19 mouse cellular contexts compared by ENCODE assay signal in genomic region chr8:104374269-104374668, GRCm38 (mm10). TPM values are rescaled to one million over a fixed set of nuclear protein-coding genes. Genes with fewer than 3 reads are reported as not detected.
A peak's percentile ranks its signal among the peaks of the same experiment; 100 is the strongest.
DNase-seq lines count a peak whose midpoint lies in the region; ATAC-seq lines count a peak whose summit lies in the region.
"Had no signal": no experiment of that assay in that cellular context is flagged by ENCODE, and none has a peak within 500 bp of the region (broad histone marks: within the 10 kb centered on the region; RNA-seq: fewer than 3 reads in every experiment).

No protein-coding gene starts in this region.

- no peak overlapping the region for H3K4me3 ChIP-seq in heart, embryonic 16.5 days (ENCODE audit: low read length)
- H3K4me3 ChIP-seq in heart, embryonic 12.5 days: no peak overlapping the region
- no peak overlapping the region for H3K4me3 ChIP-seq in midbrain, embryonic 14.5 days (replicated peaks; ENCODE audit: low read depth, low read length)
- H3K4me3 ChIP-seq in midbrain, embryonic 16.5 days (ENCODE audit: low read depth, low read length): no peak overlapping the region
- H3K4me3 ChIP-seq in kidney, embryonic 15.5 days (replicated peaks): no peak overlapping the region
- H3K4me3 ChIP-seq in stomach, embryonic 16.5 days (replicated peaks; ENCODE audit: low read length): no peak overlapping the region
- H3K4me3 ChIP-seq: embryonic facial prominence, embryonic 15.5 days; forebrain, embryonic 12.5 days; hindbrain, embryonic 13.5 days; liver, embryonic 15.5 days had no signal

- peaks cover 32% of the 10 kb centered on the region for H3K4me1 ChIP-seq in heart, embryonic 16.5 days (ENCODE audit: control insufficient read depth, insufficient read depth, low read length)
- H3K4me1 ChIP-seq in heart, embryonic 12.5 days (replicated peaks): peaks cover 34% of the 10 kb centered on the region
- H3K4me1 ChIP-seq in midbrain, embryonic 14.5 days (ENCODE audit: control insufficient read depth, insufficient read depth, low read length): peaks cover 20% of the 10 kb centered on the region
- H3K4me1 ChIP-seq in midbrain, embryonic 16.5 days (ENCODE audit: control insufficient read depth, insufficient read depth, low read length): peaks cover 26% of the 10 kb centered on the region
- H3K4me1 ChIP-seq in kidney, embryonic 15.5 days: peaks cover 46% of the 10 kb centered on the region
- H3K4me1 ChIP-seq in stomach, embryonic 16.5 days (ENCODE audit: control insufficient read depth, insufficient read depth, low read length): peaks cover 44% of the 10 kb centered on the region

- WGBS in heart, embryonic 16.5 days: 66% methylated on average over 11 of the region's 11 CpGs
- WGBS in heart, embryonic 12.5 days: 74% methylated on average over 11 of the region's 11 CpGs
- 51% methylated on average over 11 of the region's 11 CpGs for WGBS in midbrain, embryonic 14.5 days
- 40% methylated on average over 11 of the region's 11 CpGs for WGBS in midbrain, embryonic 16.5 days
- 70% methylated on average over 11 of the region's 11 CpGs for WGBS in kidney, embryonic 15.5 days
- WGBS in stomach, embryonic 16.5 days: 52% methylated on average over 11 of the region's 11 CpGs

- H3K9ac ChIP-seq in heart, embryonic 16.5 days (ENCODE audit: low read length): no peak overlapping the region
- H3K9ac ChIP-seq in heart, embryonic 12.5 days: no peak overlapping the region
- H3K9ac ChIP-seq in midbrain, embryonic 14.5 days (replicated peaks; ENCODE audit: low read length): no peak overlapping the region
- H3K9ac ChIP-seq in midbrain, embryonic 16.5 days (ENCODE audit: low read depth, low read length): no peak overlapping the region
- H3K9ac ChIP-seq in kidney, embryonic 15.5 days: no peak overlapping the region
- no peak overlapping the region; the same call in 1 of the 2 replicates for H3K9ac ChIP-seq in stomach, embryonic 16.5 days (ENCODE audit: low read length)
- H3K9ac ChIP-seq: embryonic facial prominence, embryonic 15.5 days; forebrain, embryonic 12.5 days; liver, embryonic 15.5 days had no signal

- no peak for DNase-seq in midbrain, embryonic 14.5 days
- no peak for DNase-seq in frontal cortex, postnatal 10 days (ENCODE audit: low spot score in 2 of 2)
- DNase-seq: adrenal gland, adult 8-10 months had no signal

- H3K36me3 ChIP-seq in heart, embryonic 16.5 days (ENCODE audit: control insufficient read depth, insufficient read depth): no peaks in the 10 kb centered on the region
- H3K36me3 ChIP-seq in heart, embryonic 12.5 days: no peaks in the 10 kb centered on the region
- H3K36me3 ChIP-seq in midbrain, embryonic 14.5 days (ENCODE audit: control insufficient read depth, insufficient read depth, low read length): no peaks in the 10 kb centered on the region
- no peaks in the 10 kb centered on the region for H3K36me3 ChIP-seq in midbrain, embryonic 16.5 days (ENCODE audit: control insufficient read depth, insufficient read depth, low read length)
- H3K36me3 ChIP-seq in kidney, embryonic 15.5 days: no peaks in the 10 kb centered on the region
- H3K36me3 ChIP-seq in stomach, embryonic 16.5 days (ENCODE audit: control insufficient read depth, insufficient read depth, low read length): no peaks in the 10 kb centered on the region
- H3K36me3 ChIP-seq: embryonic facial prominence, embryonic 15.5 days; forebrain, embryonic 12.5 days; hindbrain, embryonic 13.5 days; liver, embryonic 15.5 days had no signal

- no peaks in the 10 kb centered on the region for H3K9me3 ChIP-seq in heart, embryonic 16.5 days (replicated peaks; ENCODE audit: control insufficient read depth, low read length)
- no peaks in the 10 kb centered on the region for H3K9me3 ChIP-seq in heart, embryonic 12.5 days (replicated peaks)
- H3K9me3 ChIP-seq in midbrain, embryonic 14.5 days (ENCODE audit: control insufficient read depth, low read length): no peaks in the 10 kb centered on the region
- H3K9me3 ChIP-seq in midbrain, embryonic 16.5 days (replicated peaks; ENCODE audit: control insufficient read depth, low read length, poor library complexity, severe bottlenecking): no peaks in the 10 kb centered on the region
- H3K9me3 ChIP-seq in kidney, embryonic 15.5 days (replicated peaks): no peaks in the 10 kb centered on the region
- H3K9me3 ChIP-seq in stomach, embryonic 16.5 days (replicated peaks; ENCODE audit: control insufficient read depth, low read length): no peaks in the 10 kb centered on the region
- H3K9me3 ChIP-seq: embryonic facial prominence, embryonic 15.5 days; forebrain, embryonic 12.5 days; hindbrain, embryonic 13.5 days; liver, embryonic 15.5 days had no signal

- no peaks in the 10 kb centered on the region for H3K27me3 ChIP-seq in heart, embryonic 16.5 days (ENCODE audit: control insufficient read depth, insufficient read depth, low read length)
- no peaks in the 10 kb centered on the region for H3K27me3 ChIP-seq in heart, embryonic 12.5 days (replicated peaks)
- H3K27me3 ChIP-seq in midbrain, embryonic 14.5 days (ENCODE audit: control insufficient read depth, insufficient read depth, low read length): no peaks in the 10 kb centered on the region
- no peaks in the 10 kb centered on the region for H3K27me3 ChIP-seq in midbrain, embryonic 16.5 days (ENCODE audit: control insufficient read depth, insufficient read depth, low read depth, low read length)
- no peaks in the 10 kb centered on the region for H3K27me3 ChIP-seq in kidney, embryonic 15.5 days
- H3K27me3 ChIP-seq in stomach, embryonic 16.5 days (ENCODE audit: control insufficient read depth, insufficient read depth, low read length): no peaks in the 10 kb centered on the region
- H3K27me3 ChIP-seq: embryonic facial prominence, embryonic 15.5 days; forebrain, embryonic 12.5 days; hindbrain, embryonic 13.5 days; liver, embryonic 15.5 days had no signal

- H3K27ac ChIP-seq in heart, embryonic 16.5 days (ENCODE audit: low read length): peak overlapping the region; percentile 25; the same call in 1 of the 2 replicates
- H3K27ac ChIP-seq in heart, embryonic 12.5 days (ENCODE audit: poor library complexity, severe bottlenecking): no peak overlapping the region; the same call in 1 of the 2 replicates
- 0 out of 2 replicates have a peak overlapping the region, but pooled peaks have one; percentile 45 for H3K27ac ChIP-seq in midbrain, embryonic 14.5 days (replicated peaks; ENCODE audit: low read depth, low read length)
- H3K27ac ChIP-seq in midbrain, embryonic 16.5 days (ENCODE audit: low read length): no peak overlapping the region; the same call in 1 of the 2 replicates
- peak overlapping the region; percentile 91 for H3K27ac ChIP-seq in kidney, embryonic 15.5 days
- H3K27ac ChIP-seq in stomach, embryonic 16.5 days (ENCODE audit: low read length): peak overlapping the region; percentile 94
- H3K27ac ChIP-seq: forebrain, embryonic 12.5 days had no signal

- H3K4me2 ChIP-seq in heart, embryonic 16.5 days (ENCODE audit: low read depth, low read length): no peak overlapping the region
- H3K4me2 ChIP-seq in heart, embryonic 12.5 days: no peak overlapping the region
- H3K4me2 ChIP-seq in midbrain, embryonic 14.5 days (ENCODE audit: low read length): no peak overlapping the region
- H3K4me2 ChIP-seq in midbrain, embryonic 16.5 days (ENCODE audit: low read length): no peak overlapping the region
- H3K4me2 ChIP-seq in kidney, embryonic 15.5 days: 0 out of 2 replicates have a peak overlapping the region, but pooled peaks have one; percentile 19
- H3K4me2 ChIP-seq in stomach, embryonic 16.5 days (ENCODE audit: low read depth, low read length): 0 out of 2 replicates have a peak overlapping the region, but pooled peaks have one; percentile 40
- H3K4me2 ChIP-seq: embryonic facial prominence, embryonic 15.5 days; forebrain, embryonic 12.5 days; hindbrain, embryonic 13.5 days; midbrain, embryonic 11.5 days had no signal

- no peak for ATAC-seq in heart, embryonic 16.5 days (replicated peaks; ENCODE audit: extremely low read depth, insufficient read depth, low FRiP score)
- ATAC-seq in heart, embryonic 12.5 days (ENCODE audit: insufficient number of reproducible peaks, low FRiP score): no peak
- ATAC-seq in midbrain, embryonic 14.5 days (ENCODE audit: low FRiP score, low TSS enrichment): no peak
- ATAC-seq in midbrain, embryonic 16.5 days: no peak
- ATAC-seq in kidney, embryonic 15.5 days (replicated peaks; ENCODE audit: low FRiP score): no peak
- no peak for ATAC-seq in stomach, embryonic 16.5 days (ENCODE audit: insufficient read depth, low FRiP score)
- ATAC-seq in granulocyte monocyte progenitor cell, adult 5-6 weeks (replicated peaks; ENCODE audit: poor library complexity, severe bottlenecking): no peak

RNA-seq across cellular contexts. Expression of gene Cmtm4, which starts 21.3 kb away (rescaled TPM):
- 1.3 and 1.7 TPM in 2 replicates for polyA plus RNA-seq in heart, embryonic 16.5 days (2015; fragmentation: Nextera tagmentation; extraction: Ambion mirVana)
- polyA plus RNA-seq in heart, embryonic 12.5 days (2016; fragmentation: Nextera tagmentation; extraction: Ambion mirVana): 1.7 TPM in 2 replicates
- polyA plus RNA-seq in midbrain, embryonic 14.5 days (2014; fragmentation: Nextera tagmentation; extraction: Ambion mirVana): 3.6 and 5.1 TPM in 2 replicates
- polyA plus RNA-seq in midbrain, embryonic 16.5 days (2015; fragmentation: Nextera tagmentation; extraction: Ambion mirVana): 2.7 TPM in 2 replicates
- 3.9 and 4.1 TPM in 2 replicates for polyA plus RNA-seq in kidney, embryonic 15.5 days (2015; fragmentation: Nextera tagmentation; extraction: Ambion mirVana)
- 4.3 and 4.7 TPM in 2 replicates for polyA plus RNA-seq in stomach, embryonic 16.5 days (2015; fragmentation: Nextera tagmentation; extraction: Ambion mirVana)
- 0.58 and 1.4 TPM in 2 replicates for total RNA-seq in granulocyte monocyte progenitor cell, adult 5-6 weeks (2014; fragmentation: Nextera tagmentation)
- total RNA-seq in granulocyte monocyte progenitor cell, adult 5-6 weeks (2017): 0.31 and 0.90 TPM in 2 replicates

RNA-seq across cellular contexts. Expression of gene Cmtm3, which starts 35.1 kb away (rescaled TPM):
- 81.8 and 83.9 TPM in 2 replicates for polyA plus RNA-seq in heart, embryonic 16.5 days (2015; fragmentation: Nextera tagmentation; extraction: Ambion mirVana)
- polyA plus RNA-seq in heart, embryonic 12.5 days (2016; fragmentation: Nextera tagmentation; extraction: Ambion mirVana): 107 and 112 TPM in 2 replicates
- 28.6 and 36.9 TPM in 2 replicates for polyA plus RNA-seq in midbrain, embryonic 14.5 days (2014; fragmentation: Nextera tagmentation; extraction: Ambion mirVana)
- 33.7 and 37.0 TPM in 2 replicates for polyA plus RNA-seq in midbrain, embryonic 16.5 days (2015; fragmentation: Nextera tagmentation; extraction: Ambion mirVana)
- polyA plus RNA-seq in kidney, embryonic 15.5 days (2015; fragmentation: Nextera tagmentation; extraction: Ambion mirVana): 152 and 174 TPM in 2 replicates
- polyA plus RNA-seq in stomach, embryonic 16.5 days (2015; fragmentation: Nextera tagmentation; extraction: Ambion mirVana): 120 and 129 TPM in 2 replicates
- 37.4 and 54.3 TPM in 2 replicates for total RNA-seq in granulocyte monocyte progenitor cell, adult 5-6 weeks (2014; fragmentation: Nextera tagmentation)
- 16.2 and 18.6 TPM in 2 replicates for total RNA-seq in granulocyte monocyte progenitor cell, adult 5-6 weeks (2017)

RNA-seq across cellular contexts. Expression of gene Cmtm2b, which starts 52.2 kb away (rescaled TPM):
- polyA plus RNA-seq in heart, embryonic 16.5 days (2015; fragmentation: Nextera tagmentation; extraction: Ambion mirVana): not detected in 2 replicates
- polyA plus RNA-seq in heart, embryonic 12.5 days (2016; fragmentation: Nextera tagmentation; extraction: Ambion mirVana): not detected in 2 replicates
- polyA plus RNA-seq in midbrain, embryonic 14.5 days (2014; fragmentation: Nextera tagmentation; extraction: Ambion mirVana): not detected in 2 replicates
- polyA plus RNA-seq in midbrain, embryonic 16.5 days (2015; fragmentation: Nextera tagmentation; extraction: Ambion mirVana): not detected in 2 replicates
- not detected in 2 replicates for polyA plus RNA-seq in kidney, embryonic 15.5 days (2015; fragmentation: Nextera tagmentation; extraction: Ambion mirVana)
- polyA plus RNA-seq in stomach, embryonic 16.5 days (2015; fragmentation: Nextera tagmentation; extraction: Ambion mirVana): not detected in 2 replicates
- total RNA-seq in granulocyte monocyte progenitor cell, adult 5-6 weeks (2014; fragmentation: Nextera tagmentation): not detected in 2 replicates
- not detected in 2 replicates for total RNA-seq in granulocyte monocyte progenitor cell, adult 5-6 weeks (2017)
- total RNA-seq: gastrocnemius, adult 8-10 months; left cerebral cortex, postnatal 4 days; MEL had no signal
- polyA plus RNA-seq: cortical plate, adult 2 months; embryonic facial prominence, embryonic 15.5 days; forebrain, embryonic 12.5 days; hindbrain, embryonic 13.5 days; large intestine, adult 2 months; liver, embryonic 15.5 days; midbrain, embryonic 11.5 days had no signal

RNA-seq across cellular contexts. Expression of gene Gm11020, which starts 52.9 kb away (rescaled TPM):
- not detected in 2 replicates for polyA plus RNA-seq in heart, embryonic 16.5 days (2015; fragmentation: Nextera tagmentation; extraction: Ambion mirVana)
- not detected in 2 replicates for polyA plus RNA-seq in heart, embryonic 12.5 days (2016; fragmentation: Nextera tagmentation; extraction: Ambion mirVana)
- not detected in 2 replicates for polyA plus RNA-seq in midbrain, embryonic 14.5 days (2014; fragmentation: Nextera tagmentation; extraction: Ambion mirVana)
- polyA plus RNA-seq in midbrain, embryonic 16.5 days (2015; fragmentation: Nextera tagmentation; extraction: Ambion mirVana): not detected in 2 replicates
- polyA plus RNA-seq in kidney, embryonic 15.5 days (2015; fragmentation: Nextera tagmentation; extraction: Ambion mirVana): not detected in 2 replicates
- not detected in 2 replicates for polyA plus RNA-seq in stomach, embryonic 16.5 days (2015; fragmentation: Nextera tagmentation; extraction: Ambion mirVana)
- not detected in 2 replicates for total RNA-seq in granulocyte monocyte progenitor cell, adult 5-6 weeks (2014; fragmentation: Nextera tagmentation)
- not detected in 2 replicates for total RNA-seq in granulocyte monocyte progenitor cell, adult 5-6 weeks (2017)
- total RNA-seq: adrenal gland, adult 8-10 months; gastrocnemius, adult 8-10 months; left cerebral cortex, postnatal 4 days; MEL had no signal
- polyA plus RNA-seq: cortical plate, adult 2 months; embryonic facial prominence, embryonic 15.5 days; forebrain, embryonic 12.5 days; hindbrain, embryonic 13.5 days; large intestine, adult 2 months; liver, embryonic 15.5 days; midbrain, embryonic 11.5 days had no signal

Comparison
In these comparisons a context has a peak if more than half of its experiments do, and no peak if none do; other contexts are left out.
1. H3K27ac ChIP-seq: peak in heart, embryonic 16.5 days (single experiment), midbrain, embryonic 14.5 days (single experiment), kidney, embryonic 15.5 days (single experiment) and stomach, embryonic 16.5 days (single experiment); none in heart, embryonic 12.5 days (single experiment) and midbrain, embryonic 16.5 days (single experiment).
2. H3K4me2 ChIP-seq: peak in kidney, embryonic 15.5 days (single experiment) and stomach, embryonic 16.5 days (single experiment); none in heart, embryonic 16.5 days (single experiment), heart, embryonic 12.5 days (single experiment), midbrain, embryonic 14.5 days (single experiment) and midbrain, embryonic 16.5 days (single experiment).